Mouse (Mus musculus) ES-E14 (cell line): ENCODE results near the gene Slc22a22. TPM values are rescaled to one million over a fixed set of nuclear protein-coding genes. Genes with fewer than 3 reads are reported as not detected.

Experiments used
- DNase-seq: peaks from one replicate; pipeline ENCODE4 v3.0.0-alpha.2; 2013; ENCODE audit warnings: low read depth, low spot score
- H3K27ac ChIP-seq: 2 replicates; pipeline ENCODE4 v1.5.1; 2012; ENCODE audit warnings: low read depth, mild to moderate bottlenecking, low read length, moderate library complexity, mixed read lengths; ENCODE audit not compliant: poor library complexity, insufficient read depth, severe bottlenecking
- H3K36me3 ChIP-seq: 2 replicates; pipeline ENCODE4 v1.6.1; 2012; ENCODE audit warnings: mild to moderate bottlenecking, low read length, moderate library complexity, mixed read lengths; ENCODE audit not compliant: control insufficient read depth, poor library complexity, insufficient read depth, severe bottlenecking
- H3K4me1 ChIP-seq, 2 experiments: fragments of 150-350 bp in 1 of 2; sonication (generic) in 1 of 2; 2 replicates each; pipeline ENCODE4 v1.6.1; 2012; ENCODE audit warnings: low read length in 2 of 2, mild to moderate bottlenecking in 1 of 2, mixed read lengths in 1 of 2; ENCODE audit not compliant: control insufficient read depth in 2 of 2, insufficient read depth in 2 of 2, poor library complexity in 1 of 2
- H3K4me3 ChIP-seq, 2 experiments: fragments of 150-350 bp in 1 of 2; sonication (generic) in 1 of 2; 2 replicates each; pipeline ENCODE4 v1.5.1; 2012; ENCODE audit warnings: low read length in 2 of 2, low read depth in 1 of 2, mild to moderate bottlenecking in 1 of 2, mixed read lengths in 1 of 2; ENCODE audit not compliant: insufficient read depth in 1 of 2, poor library complexity in 1 of 2, severe bottlenecking in 1 of 2
- H3K9ac ChIP-seq: 2 replicates; pipeline ENCODE4 v1.6.1; 2012; ENCODE audit warnings: low read depth, mild to moderate bottlenecking, low read length, mixed read lengths; ENCODE audit not compliant: poor library complexity, insufficient read depth, severe bottlenecking
- H3K9me3 ChIP-seq: fragments of 150-350 bp; sonication (generic); 2 replicates; pipeline ENCODE4 v1.6.1; 2012; ENCODE audit warnings: low read depth, mild to moderate bottlenecking, low read length; ENCODE audit not compliant: control insufficient read depth, insufficient read depth
- CHD2 ChIP-seq: IDR thresholded peaks from 2 replicates; pipeline ENCODE4 v1.6.1; 2014; ENCODE audit warnings: mild to moderate bottlenecking, low read depth, low read length, inconsistent platforms
- HCFC1 ChIP-seq: IDR thresholded peaks from 2 replicates; pipeline ENCODE4 v1.6.1; 2012; ENCODE audit warnings: low read length, inconsistent platforms, borderline replicate concordance; ENCODE audit not compliant: insufficient read depth
- MAFK ChIP-seq: IDR thresholded peaks from 2 replicates; pipeline ENCODE4 v1.6.1; 2014; ENCODE audit warnings: mild to moderate bottlenecking, low read depth, low read length, inconsistent platforms; ENCODE audit not compliant: insufficient read depth
- ZC3H11A ChIP-seq: IDR thresholded peaks from 2 replicates; pipeline ENCODE4 v1.6.1; 2012; ENCODE audit warnings: low read depth, mild to moderate bottlenecking, inconsistent platforms, low read length, borderline replicate concordance
- ZNF384 ChIP-seq: IDR thresholded peaks from 2 replicates; pipeline ENCODE4 v1.6.1; 2012; ENCODE audit warnings: low read depth, low read length, inconsistent platforms
- in situ Hi-C, 2 experiments: fragments of 600-800 bp; cut with MboI; formaldehyde crosslinking; loops; one replicate each; pipeline ENCODE4 v1.15.1; 2025; ENCODE audit warnings: low sequenced_read_pairs in 2 of 2, inconsistent platforms in 1 of 2; ENCODE audit not compliant: unreplicated experiment in 2 of 2
- total RNA-seq: library from RNA; depleted of rRNA; stranded (reverse); fragments of 300-350 nt; gene quantifications from 2 replicates; pipeline ENCODE4 v1.2.3, GENCODE M21; 2012

Slc22a22 gene
- total RNA-seq, 1 experiment = not detected

DNA sequence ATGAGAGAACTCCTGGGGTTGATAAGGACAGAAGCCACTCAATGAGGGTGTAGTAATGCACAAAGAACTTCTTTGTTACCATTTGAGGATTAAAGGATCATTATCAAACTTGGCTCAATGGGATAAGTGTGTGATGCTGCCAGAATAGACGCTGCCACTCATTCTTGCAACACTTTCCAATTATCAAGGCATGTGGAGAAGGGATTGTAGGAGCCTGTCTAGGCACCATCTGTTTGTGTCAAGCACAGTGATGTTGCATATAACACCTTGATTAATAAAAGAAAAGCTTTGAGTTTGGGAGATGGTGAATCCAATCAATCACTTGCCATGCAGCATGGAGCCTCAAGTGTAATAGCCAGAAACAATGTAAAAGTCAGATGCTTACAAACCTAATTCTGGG lies 16.1 kb downstream of the Slc22a22 start:
- DNase-seq = no peak
- Histone ChIP-seq H3K4me3 (no peak overlapping the region), H3K4me1 (no peaks in the 10 kb centered on the region), H3K27ac (no peak overlapping the region), H3K36me3 (no peaks in the 10 kb centered on the region), H3K9me3 (no peaks in the 10 kb centered on the region), H3K9ac (no peak overlapping the region)
- TF ChIP-seq ZNF384 = no peak
- TF ChIP-seq MAFK = no peak
- no peak for TF ChIP-seq CHD2
- TF ChIP-seq HCFC1 = no peak
- no peak for TF ChIP-seq ZC3H11A
- in situ Hi-C loops = no loop called here

DNA sequence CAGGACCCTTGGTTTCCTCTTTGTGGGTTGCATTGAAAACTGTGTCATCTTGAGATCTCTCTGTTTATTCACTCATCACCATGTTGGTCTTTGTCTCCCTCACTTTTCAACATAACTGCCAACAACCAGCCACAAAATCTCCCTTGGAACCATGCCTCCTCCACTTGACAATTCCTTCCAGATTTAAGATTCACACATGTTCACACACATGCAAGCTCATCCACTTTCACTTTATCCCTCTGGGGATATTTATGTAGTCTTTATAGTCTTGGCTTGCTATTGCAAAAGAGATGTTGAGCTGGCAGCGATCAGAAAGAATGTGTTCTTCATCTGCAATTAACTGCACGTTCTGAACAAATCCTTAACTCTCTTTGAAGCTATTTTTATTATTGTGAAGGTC lies 20.1 kb downstream of the Slc22a22 start:
- no peaks in the 10 kb centered on the region for H3K36me3 ChIP-seq
- no peaks in the 10 kb centered on the region for H3K9me3 ChIP-seq
- no peaks in the 10 kb centered on the region for H3K4me1 ChIP-seq
- H3K27ac ChIP-seq = no peak overlapping the region
- no peak overlapping the region for H3K4me3 ChIP-seq
- DNase-seq = no peak
- in situ Hi-C loops = no loop called here
- no peak for TF ChIP-seq HCFC1
- no peak for TF ChIP-seq ZNF384
- no peak for TF ChIP-seq MAFK
- no peak for TF ChIP-seq ZC3H11A
- TF ChIP-seq CHD2 = no peak
- H3K9ac ChIP-seq = no peak overlapping the region

DNA sequence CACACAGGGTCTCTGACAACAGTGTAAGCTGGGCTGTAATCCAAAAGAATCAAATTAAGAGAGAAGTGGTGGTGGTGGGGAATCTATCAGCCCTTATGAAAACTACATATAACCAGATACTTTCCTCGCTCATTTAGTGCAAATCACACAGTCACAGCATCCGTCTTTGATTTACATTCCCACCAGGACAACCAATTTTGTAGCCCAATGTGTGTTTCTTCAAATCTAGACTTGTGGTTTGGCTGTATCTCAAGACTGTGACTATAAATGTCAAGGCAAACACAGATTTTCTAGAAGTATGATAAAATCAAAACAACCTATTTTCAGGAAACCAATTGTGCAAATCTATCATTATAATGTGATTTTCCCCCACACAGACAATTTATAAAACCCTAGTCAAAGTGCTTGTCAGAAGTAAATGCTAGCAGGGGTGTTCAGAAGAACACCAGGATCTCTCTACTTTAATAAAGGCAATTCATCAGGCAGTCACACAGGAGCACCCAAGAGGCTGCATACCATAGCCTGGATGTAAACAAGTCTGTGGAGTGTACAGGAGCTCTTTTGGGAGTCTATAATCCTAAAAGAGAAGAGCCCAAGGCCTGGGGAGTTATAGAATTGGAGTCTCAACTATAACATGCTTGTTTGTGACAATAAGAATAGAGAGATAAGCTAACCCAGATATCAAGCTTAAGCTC lies 42.6 kb downstream of the Slc22a22 start:
- in situ Hi-C loops = no loop called here
- TF ChIP-seq CHD2 (no peak), MAFK (no peak), ZC3H11A (no peak), ZNF384 (no peak), HCFC1 (no peak)
- Histone ChIP-seq H3K36me3 (no peaks in the 10 kb centered on the region), H3K27ac (no peak overlapping the region), H3K4me1 (no peaks in the 10 kb centered on the region), H3K9me3 (no peaks in the 10 kb centered on the region), H3K9ac (no peak overlapping the region), H3K4me3 (no peak overlapping the region)
- DNase-seq = no peak

DNA sequence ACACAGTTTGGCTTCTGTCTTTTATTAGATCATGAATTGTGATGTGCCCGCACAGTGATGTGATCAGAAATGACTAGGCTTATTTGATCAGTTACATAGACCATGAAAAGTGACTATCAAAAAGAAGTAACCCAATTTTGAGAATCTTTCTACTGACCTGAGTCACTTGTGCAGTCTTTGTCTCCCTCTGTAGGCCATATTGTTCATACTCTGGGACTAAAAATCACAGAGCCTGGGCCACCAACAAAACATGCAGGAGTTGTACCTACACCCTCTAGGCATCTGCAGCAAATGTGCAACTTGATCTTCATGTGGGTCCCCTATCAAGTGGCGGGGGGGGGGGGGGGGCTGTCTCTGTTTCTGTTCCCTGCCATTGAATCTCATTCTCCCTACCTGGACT lies 68.9 kb downstream of the Slc22a22 start:
- in situ Hi-C loops = no loop called here
- no peak for TF ChIP-seq ZC3H11A
- no peak for TF ChIP-seq HCFC1
- no peak for TF ChIP-seq CHD2
- TF ChIP-seq ZNF384 = no peak
- no peak for TF ChIP-seq MAFK
- no peaks in the 10 kb centered on the region for H3K9me3 ChIP-seq
- H3K9ac ChIP-seq = no peak overlapping the region
- no peak overlapping the region for H3K4me3 ChIP-seq
- no peak for DNase-seq
- H3K4me1 ChIP-seq = no peaks in the 10 kb centered on the region
- no peaks in the 10 kb centered on the region for H3K36me3 ChIP-seq
- H3K27ac ChIP-seq = no peak overlapping the region
